Mouse (Mus musculus): Measurements from ENCODE around the gene Ylpm1.

GRCm38 (mm10) chr12:85007021-85007420, 10.9 kb downstream of the Ylpm1 start:
- TF ChIP-seq CTCF (conservative IDR thresholded peaks at IDR 0.05; ENCODE audit: low read length) = no peak
- no peak for TF ChIP-seq NANOG (IDR thresholded peaks at IDR 0.05; ENCODE audit: borderline replicate concordance, low read length)
- no peak for TF ChIP-seq POU5F1 (IDR thresholded peaks at IDR 0.05; ENCODE audit: borderline replicate concordance, low read length)

Measured in E14TG2a.4 (cell line).